Mouse (Mus musculus): ENCODE measurements around the gene Gm10642. TPM values are rescaled to one million over a fixed set of nuclear protein-coding genes. Genes with fewer than 3 reads are reported as not detected.

Gm10642 gene
- polyA plus RNA-seq, 2 experiments: 0.50 to 0.86 TPM

DNA sequence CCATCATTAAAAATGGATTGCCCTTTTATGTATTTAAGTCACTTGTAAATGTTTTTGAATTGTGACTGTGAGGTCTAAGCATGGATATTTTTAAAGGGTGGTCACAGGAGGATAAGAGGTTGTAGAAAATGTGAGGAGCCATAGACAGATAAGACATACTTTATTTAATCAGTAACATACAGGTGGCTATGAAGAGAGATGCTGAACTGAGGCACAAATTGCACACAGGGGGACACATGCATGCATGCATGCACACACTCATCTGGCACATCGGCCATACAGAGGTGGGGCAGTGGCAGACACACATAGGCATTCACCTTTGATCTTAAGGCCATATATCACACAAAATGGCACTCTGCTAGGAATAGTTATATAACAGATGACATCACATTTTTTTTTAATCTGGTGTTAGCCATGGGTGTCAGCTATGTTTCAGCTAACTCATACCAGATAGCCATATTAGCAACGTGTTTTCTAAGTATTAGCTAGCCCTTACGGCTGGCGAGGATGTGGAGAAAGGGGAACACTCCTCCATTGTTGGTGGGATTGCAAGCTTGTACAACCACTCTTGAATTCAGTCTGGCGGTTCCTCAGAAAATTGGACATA lies 47.6 kb downstream of the Gm10642 start:
- peak; percentile 51 to 58 (median 54) for DNase-seq (ENCODE audit: low read depth in 3 of 3, low spot score in 3 of 3)
- TF ChIP-seq CTCF (IDR thresholded peaks at IDR 0.05; ENCODE audit: low read depth) (no peak), EP300 (IDR thresholded peaks at IDR 0.05; ENCODE audit: low read depth) (peak; percentile 87)
- Histone ChIP-seq H3K4me1 (replicated peaks; ENCODE audit: control insufficient read depth in 2 of 2, insufficient read depth in 2 of 2, low read length in 1 of 2) (peaks cover 20 to 22% of the 10 kb centered on the region in 2 experiments), H3K27ac (peak overlapping the region; percentile 45), H3K4me2 (ENCODE audit: low read depth) (peak overlapping the region; percentile 56), H3K4me3 (ENCODE audit: insufficient read depth in 1 of 2, low read depth in 2 of 2, low read length in 2 of 2) (no peak overlapping the region), H3K9me3 (ENCODE audit: control insufficient read depth, low read length) (no peaks in the 10 kb centered on the region), H3K9ac (replicated peaks) (no peak overlapping the region), H3K36me3 (replicated peaks; ENCODE audit: control insufficient read depth, insufficient read depth, low read depth) (peaks cover 29% of the 10 kb centered on the region), H3K27me3 (ENCODE audit: control insufficient read depth, insufficient read depth, low read length) (no peaks in the 10 kb centered on the region)
- 47% methylated on average over 5 of the region's 5 CpGs for WGBS (ENCODE audit: insufficient replicate concordance)
- ATAC-seq (ENCODE audit: insufficient read depth): peak; percentile 94

- no peaks in the 10 kb centered on the region for H3K9me3 ChIP-seq (ENCODE audit: control insufficient read depth, low read length)
- H3K27ac ChIP-seq: no peak overlapping the region
- H3K4me3 ChIP-seq (ENCODE audit: insufficient read depth in 1 of 2, low read depth in 2 of 2, low read length in 2 of 2): no peak overlapping the region
- peaks cover 18 to 20% of the 10 kb centered on the region in 2 experiments for H3K4me1 ChIP-seq (replicated peaks; ENCODE audit: control insufficient read depth in 2 of 2, insufficient read depth in 2 of 2, low read length in 1 of 2)
- DNase-seq (ENCODE audit: low read depth in 3 of 3, low spot score in 3 of 3): no peak
- H3K4me2 ChIP-seq (ENCODE audit: low read depth): no peak overlapping the region
- peaks cover 36% of the 10 kb centered on the region for H3K36me3 ChIP-seq (replicated peaks; ENCODE audit: control insufficient read depth, insufficient read depth, low read depth)
- no peak overlapping the region for H3K9ac ChIP-seq (replicated peaks)
- no peak for ATAC-seq (ENCODE audit: insufficient read depth)
- no peak for TF ChIP-seq EP300 (IDR thresholded peaks at IDR 0.05; ENCODE audit: low read depth)
- TF ChIP-seq CTCF (IDR thresholded peaks at IDR 0.05; ENCODE audit: low read depth): no peak
- 92% methylated on average over 1 of the region's 1 CpGs for WGBS (ENCODE audit: insufficient replicate concordance)
- no peaks in the 10 kb centered on the region for H3K27me3 ChIP-seq (ENCODE audit: control insufficient read depth, insufficient read depth, low read length)
Observed at GRCm38 (mm10) chr9:70706444-70706843, 50.4 kb downstream of the Gm10642 start.

Other genes with a start within 250 kb of the Gm10642 start
- 97.0 and 116 TPM in 2 replicates for gene Ccnb2, start 234.7 kb upstream of the Gm10642 start, polyA plus RNA-seq (2012; rRNA removed)
- gene Ccnb2, start 234.7 kb upstream of the Gm10642 start, polyA plus RNA-seq (2014; fragmentation: Nextera tagmentation; extraction: Ambion mirVana): 233 and 240 TPM in 2 replicates
- 8.1 and 8.3 TPM in 2 replicates for gene Rnf111, start 152.5 kb upstream of the Gm10642 start, polyA plus RNA-seq (2012; rRNA removed)
- gene Rnf111, start 152.5 kb upstream of the Gm10642 start, polyA plus RNA-seq (2014; fragmentation: Nextera tagmentation; extraction: Ambion mirVana): 6.1 and 7.2 TPM in 2 replicates
- 7.9 and 17.2 TPM in 2 replicates for gene Sltm, start 113.5 kb upstream of the Gm10642 start, polyA plus RNA-seq (2012; rRNA removed)
- gene Sltm, start 113.5 kb upstream of the Gm10642 start, polyA plus RNA-seq (2014; fragmentation: Nextera tagmentation; extraction: Ambion mirVana): 12.7 and 15.6 TPM in 2 replicates
- 5.2 and 7.8 TPM in 2 replicates for gene Mindy2, start 923 bp downstream of the Gm10642 start, polyA plus RNA-seq (2012; rRNA removed)
- 13.7 and 15.3 TPM in 2 replicates for gene Mindy2, start 923 bp downstream of the Gm10642 start, polyA plus RNA-seq (2014; fragmentation: Nextera tagmentation; extraction: Ambion mirVana)
- gene Adam10, start 22.7 kb downstream of the Gm10642 start, polyA plus RNA-seq (2012; rRNA removed): 27.6 and 37.2 TPM in 2 replicates
- 55.2 and 61.5 TPM in 2 replicates for gene Adam10, start 22.7 kb downstream of the Gm10642 start, polyA plus RNA-seq (2014; fragmentation: Nextera tagmentation; extraction: Ambion mirVana)

All from liver, embryonic 14.5 days (tissue).